Comparison of ENCODE assay signal across 9 mouse cellular contexts in the genomic region with DNA sequence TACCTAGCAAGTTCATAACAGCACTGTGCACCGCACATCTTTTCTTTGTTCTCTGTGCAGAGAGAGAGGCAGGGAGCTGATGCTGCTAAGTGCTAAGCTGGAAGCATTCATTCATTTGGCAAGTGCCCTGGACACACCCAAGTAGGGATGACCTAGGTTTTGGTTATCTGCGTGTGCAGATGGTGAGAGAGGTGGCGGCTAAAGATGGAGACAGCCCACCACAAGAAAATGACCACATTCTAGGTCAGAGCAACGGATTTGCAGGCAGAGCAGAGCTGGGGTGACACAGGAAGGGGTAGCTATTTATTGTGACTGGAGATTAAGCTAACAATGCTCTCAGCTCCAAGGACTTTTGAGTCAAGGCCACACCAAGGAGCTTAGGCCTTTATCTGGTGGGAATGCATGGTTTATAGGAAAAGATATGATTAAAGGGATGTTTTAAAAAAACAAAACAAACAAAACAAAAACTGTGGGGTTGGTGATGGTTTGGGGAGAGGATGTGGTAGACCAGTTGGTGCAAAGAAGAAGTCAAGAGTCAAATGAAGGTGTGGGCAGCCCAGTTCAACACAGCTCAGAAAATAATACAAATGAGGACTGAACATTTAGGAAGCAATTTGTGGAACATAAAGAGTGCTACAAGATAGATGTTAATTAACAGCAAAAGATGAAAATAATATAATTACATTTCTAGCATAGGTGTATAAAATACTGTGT. TPM values are rescaled to one million over a fixed set of nuclear protein-coding genes. Genes with fewer than 3 reads are reported as not detected.
DNase-seq lines count a peak whose midpoint lies in the region; ATAC-seq and TF ChIP-seq lines count a peak whose summit lies in the region.
"Had no signal": no experiment of that assay in that cellular context is flagged by ENCODE, and none has a peak within 500 bp of the region (broad histone marks: within the 10 kb centered on the region; RNA-seq: fewer than 3 reads in every experiment).

No protein-coding gene starts in this region.

- peak overlapping the region; percentile 73 for H3K9ac ChIP-seq in liver, embryonic 14.5 days (replicated peaks)
- no peak overlapping the region for H3K9ac ChIP-seq in forebrain, embryonic 12.5 days
- no peak overlapping the region for H3K9ac ChIP-seq in forebrain, embryonic 15.5 days (replicated peaks)

- no peaks in the 10 kb centered on the region; the same call in 1 of the 2 replicates for H3K4me1 ChIP-seq in testis, adult 2 months (ENCODE audit: control insufficient read depth, insufficient read depth, low read length)
- H3K4me1 ChIP-seq in liver, embryonic 14.5 days (replicated peaks; ENCODE audit: control insufficient read depth in 2 of 2, insufficient read depth in 2 of 2, low read length in 1 of 2): peaks cover 68 to 71% of the 10 kb centered on the region in 2 experiments
- peaks cover 38% of the 10 kb centered on the region for H3K4me1 ChIP-seq in forebrain, embryonic 12.5 days
- peaks cover 33% of the 10 kb centered on the region for H3K4me1 ChIP-seq in forebrain, embryonic 15.5 days

- H3K27ac ChIP-seq in testis, adult 2 months (ENCODE audit: control insufficient read depth, insufficient read depth, low read depth, low read length): peak overlapping the region; percentile 16; the same call in 1 of the 2 replicates
- H3K27ac ChIP-seq in liver, embryonic 14.5 days: peak overlapping the region; percentile 94
- no peak overlapping the region for H3K27ac ChIP-seq in forebrain, embryonic 12.5 days
- H3K27ac ChIP-seq in forebrain, embryonic 15.5 days (replicated peaks): no peak overlapping the region

- H3K4me2 ChIP-seq in liver, embryonic 14.5 days (ENCODE audit: low read depth): peak overlapping the region; percentile 84
- H3K4me2 ChIP-seq in forebrain, embryonic 12.5 days: no peak overlapping the region
- no peak overlapping the region for H3K4me2 ChIP-seq in forebrain, embryonic 15.5 days (replicated peaks)

- TF ChIP-seq POLR2A in testis, adult 2 months (IDR thresholded peaks at IDR 0.05; ENCODE audit: control insufficient read depth, low read depth, low read length): no peak

- WGBS in liver, embryonic 14.5 days (ENCODE audit: insufficient replicate concordance): 13% methylated on average over 4 of the region's 4 CpGs
- WGBS in forebrain, embryonic 12.5 days: 79% methylated on average over 4 of the region's 4 CpGs
- WGBS in forebrain, embryonic 15.5 days: 75% methylated on average over 4 of the region's 4 CpGs

- peak; percentile 88 for DNase-seq in heart, adult 11 months
- no peak for DNase-seq in heart, postnatal 14 days
- DNase-seq in testis, postnatal 10 days (ENCODE audit: low spot score): no peak
- peak; percentile 86 to 88 (median 87) for DNase-seq in liver, embryonic 14.5 days (ENCODE audit: low read depth in 3 of 3, low spot score in 3 of 3)
- DNase-seq in right cerebral cortex, adult 2 months (ENCODE audit: low spot score in 2 of 2): no peak
- DNase-seq: lung, adult 18-20 months had no signal

- no peak for TF ChIP-seq CTCF in testis, adult 2 months (IDR thresholded peaks at IDR 0.05; ENCODE audit: control insufficient read depth, insufficient read depth, insufficient replicate concordance, low read depth, low read length)
- TF ChIP-seq CTCF in liver, embryonic 14.5 days (IDR thresholded peaks at IDR 0.05; ENCODE audit: low read depth): no peak

- no peaks in the 10 kb centered on the region for H3K36me3 ChIP-seq in testis, adult 2 months (ENCODE audit: control insufficient read depth, insufficient read depth, low read length)
- peaks cover 3% of the 10 kb centered on the region; the same call in 1 of the 2 replicates for H3K36me3 ChIP-seq in liver, embryonic 14.5 days (replicated peaks; ENCODE audit: control insufficient read depth, insufficient read depth, low read depth)
- no peaks in the 10 kb centered on the region for H3K36me3 ChIP-seq in forebrain, embryonic 12.5 days (replicated peaks)
- no peaks in the 10 kb centered on the region for H3K36me3 ChIP-seq in forebrain, embryonic 15.5 days

- peak; percentile 95 for TF ChIP-seq EP300 in liver, embryonic 14.5 days (IDR thresholded peaks at IDR 0.05; ENCODE audit: low read depth)

- H3K4me3 ChIP-seq in testis, adult 2 months (ENCODE audit: control insufficient read depth, low read depth, low read length): no peak overlapping the region
- H3K4me3 ChIP-seq in liver, embryonic 14.5 days (ENCODE audit: insufficient read depth in 1 of 2, low read depth in 2 of 2, low read length in 2 of 2): peak overlapping the region; percentile 48 to 51
- no peak overlapping the region for H3K4me3 ChIP-seq in forebrain, embryonic 12.5 days (replicated peaks)
- H3K4me3 ChIP-seq in forebrain, embryonic 15.5 days: no peak overlapping the region

- no peaks in the 10 kb centered on the region for H3K9me3 ChIP-seq in liver, embryonic 14.5 days (ENCODE audit: control insufficient read depth, low read length)
- no peaks in the 10 kb centered on the region for H3K9me3 ChIP-seq in forebrain, embryonic 12.5 days
- H3K9me3 ChIP-seq in forebrain, embryonic 15.5 days: no peaks in the 10 kb centered on the region

- H3K27me3 ChIP-seq in testis, adult 2 months (ENCODE audit: control insufficient read depth, insufficient read depth, low read length): no peaks in the 10 kb centered on the region
- no peaks in the 10 kb centered on the region for H3K27me3 ChIP-seq in liver, embryonic 14.5 days (ENCODE audit: control insufficient read depth, insufficient read depth, low read length)
- no peaks in the 10 kb centered on the region for H3K27me3 ChIP-seq in forebrain, embryonic 12.5 days
- no peaks in the 10 kb centered on the region for H3K27me3 ChIP-seq in forebrain, embryonic 15.5 days

- intact Hi-C loops in heart, postnatal 14 days (cut with DNase I): loop anchor here (5.0 kb wide), 1 partner anchor 44 kb away; no protein-coding TSS in a partner anchor

- ATAC-seq in liver, embryonic 14.5 days (ENCODE audit: insufficient read depth): peak; percentile 98
- no peak for ATAC-seq in forebrain, embryonic 12.5 days (ENCODE audit: low FRiP score)
- ATAC-seq in forebrain, embryonic 15.5 days (replicated peaks): no peak

RNA-seq across cellular contexts. Expression of a gene that starts 49.9 kb away (rescaled TPM):
- total RNA-seq in heart, postnatal 14 days (2021): 10 to 100 TPM; 28.7 to 29.2 TPM
- 1.8 and 1.9 TPM in 2 replicates for polyA plus RNA-seq in testis, adult 2 months (2012; rRNA removed)
- 2.5 and 3.5 TPM in 2 replicates for polyA plus RNA-seq in liver, embryonic 14.5 days (2012; rRNA removed)
- polyA plus RNA-seq in liver, embryonic 14.5 days (2014; fragmentation: Nextera tagmentation; extraction: Ambion mirVana): 11.7 and 15.5 TPM in 2 replicates
- polyA plus RNA-seq in forebrain, embryonic 12.5 days (2016; fragmentation: Nextera tagmentation; extraction: Ambion mirVana): 32.1 and 37.0 TPM in 2 replicates
- 35.7 and 41.4 TPM in 2 replicates for polyA plus RNA-seq in forebrain, embryonic 15.5 days (2015; fragmentation: Nextera tagmentation; extraction: Ambion mirVana)

Comparison
In these comparisons a context has a peak if more than half of its experiments do, and no peak if none do; other contexts are left out.
1. DNase-seq: peak in heart, adult 11 months (single experiment) and liver, embryonic 14.5 days (3 of 3); none in heart, postnatal 14 days (0 of 2), testis, postnatal 10 days (single experiment) and right cerebral cortex, adult 2 months (0 of 2).
2. H3K27ac ChIP-seq: peak in testis, adult 2 months (single experiment) and liver, embryonic 14.5 days (single experiment); none in forebrain, embryonic 12.5 days (single experiment) and forebrain, embryonic 15.5 days (single experiment).
3. H3K4me3 ChIP-seq: peak in liver, embryonic 14.5 days (2 of 2); none in testis, adult 2 months (single experiment), forebrain, embryonic 12.5 days (single experiment) and forebrain, embryonic 15.5 days (single experiment).